Mouse (Mus musculus): ENCODE measurements at regions not wholly inside any gene's neighbourhood (a gene's known extent, or its start where the extent isn't known, plus 50 kb on each side); places are given as distances from the start of the nearest gene placed in this dataset.

DNA sequence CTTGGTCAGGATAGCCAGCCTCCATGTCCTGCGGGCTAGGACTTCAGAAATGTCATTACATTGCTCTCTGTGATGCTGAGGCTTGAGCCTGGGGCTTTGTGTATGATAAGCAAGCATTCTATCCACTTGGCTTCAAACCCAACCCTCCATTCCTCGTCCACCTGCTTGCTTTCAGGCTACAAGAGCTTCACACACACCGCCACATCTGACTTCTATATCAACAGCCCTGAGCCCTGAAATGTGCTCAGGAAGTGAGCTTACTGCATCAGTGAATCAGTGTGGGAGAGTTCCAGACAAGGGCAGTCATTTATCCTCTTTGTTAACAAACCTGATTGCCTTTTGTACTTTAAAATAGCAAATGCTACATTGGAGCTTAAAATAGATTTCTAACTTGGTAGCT, 377.5 kb upstream of the Adgrl2 start:
- no peak for TF ChIP-seq POLR2A (IDR thresholded peaks at IDR 0.05; ENCODE audit: low read depth, low read length)
- no peak for TF ChIP-seq CTCF (IDR thresholded peaks at IDR 0.05; ENCODE audit: extremely low read depth, insufficient read length, insufficient replicate concordance, low read depth, low read length)
